Mouse (Mus musculus): ENCODE measurements around the gene Il23r.
"Not testable (repeated sequence)": the region's sequence is repeated elsewhere in the genome, so short reads cannot be mapped to it uniquely, and the experiment has no call there.

Gene Il23r

DNA sequence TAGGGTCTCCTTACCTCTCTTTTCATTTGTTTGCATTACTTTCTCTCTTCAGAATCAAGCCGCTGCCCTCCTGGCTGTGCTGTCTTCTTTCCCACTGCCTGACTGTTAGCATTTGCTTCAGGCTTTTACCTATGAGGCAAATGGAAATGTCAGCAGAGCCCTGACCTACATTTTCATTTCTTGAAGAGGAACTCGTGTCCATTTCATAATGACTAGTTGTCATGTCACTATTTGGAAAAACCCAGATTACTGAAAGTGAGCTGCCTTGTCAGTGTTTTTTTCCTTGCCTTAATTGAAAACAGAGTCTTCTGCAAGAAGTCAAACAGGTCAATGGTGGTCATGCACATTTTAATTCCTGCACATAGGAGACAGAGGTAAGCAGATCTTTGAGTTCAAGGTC is at the start of gene Il23r:
Gene Il23r, minus strand, starts transcription at position 101 of the 400 bp plus-strand sequence.
- DNase-seq (ENCODE audit: low read depth), result no peak

DNA sequence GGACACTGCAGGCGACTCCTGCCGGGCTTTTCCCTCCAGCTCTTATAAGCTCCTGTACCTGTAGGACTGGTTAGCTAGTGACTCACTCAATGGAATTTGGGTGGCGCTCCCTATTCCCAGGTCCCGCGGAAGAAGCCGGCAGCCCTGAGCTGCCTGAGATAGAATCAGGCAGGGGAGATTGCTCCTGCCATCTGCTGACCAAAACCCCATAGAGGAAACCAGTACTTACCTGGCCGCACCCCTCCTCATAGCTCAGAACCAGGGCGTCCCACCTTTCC is 44.1 kb upstream of the Il23r start, which contains the start of gene Tacstd2:
Gene Tacstd2, minus strand, starts transcription at position 20 of the 278 bp plus-strand sequence.
- DNase-seq (ENCODE audit: low read depth), result no peak

DNA sequence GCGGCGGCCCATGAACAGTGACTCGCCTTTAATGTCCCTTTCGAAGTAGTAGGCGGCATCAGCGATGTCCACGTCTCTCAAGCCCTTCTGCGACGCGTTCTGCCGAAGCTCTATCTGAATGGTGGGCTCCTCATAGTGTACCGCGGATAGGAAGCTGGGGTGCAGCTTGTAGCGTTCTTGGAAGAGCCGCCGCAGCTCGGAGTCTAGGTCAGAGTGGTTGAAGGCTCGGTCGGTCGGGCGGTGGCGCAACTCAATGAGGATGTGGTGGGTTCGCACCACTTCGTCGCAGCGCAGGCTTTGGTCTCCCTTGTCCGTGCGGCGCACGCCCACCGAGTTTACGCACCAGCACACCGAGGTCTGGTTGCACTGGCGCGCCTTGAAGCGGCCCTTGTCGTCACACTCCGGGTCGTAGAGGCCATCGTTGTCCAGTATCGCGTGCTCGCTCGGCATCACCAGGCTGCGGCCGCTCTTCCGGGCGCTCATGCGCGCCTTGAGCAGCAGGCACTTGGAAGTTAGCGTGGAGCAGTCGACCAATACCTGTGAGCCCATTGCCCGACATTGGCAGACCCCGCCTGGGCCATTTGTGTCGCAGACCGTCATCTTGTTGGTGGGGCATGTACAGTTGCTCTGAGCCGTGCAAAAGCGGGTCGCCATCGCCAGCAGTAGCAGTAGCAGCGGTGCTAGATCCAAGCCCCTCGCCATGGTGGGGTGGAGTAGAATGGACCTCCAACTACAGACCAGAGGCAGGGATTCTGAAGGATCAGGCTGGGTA is 43.5 kb upstream of the Il23r start:
- peak; percentile 38 for DNase-seq (ENCODE audit: low read depth)

DNA sequence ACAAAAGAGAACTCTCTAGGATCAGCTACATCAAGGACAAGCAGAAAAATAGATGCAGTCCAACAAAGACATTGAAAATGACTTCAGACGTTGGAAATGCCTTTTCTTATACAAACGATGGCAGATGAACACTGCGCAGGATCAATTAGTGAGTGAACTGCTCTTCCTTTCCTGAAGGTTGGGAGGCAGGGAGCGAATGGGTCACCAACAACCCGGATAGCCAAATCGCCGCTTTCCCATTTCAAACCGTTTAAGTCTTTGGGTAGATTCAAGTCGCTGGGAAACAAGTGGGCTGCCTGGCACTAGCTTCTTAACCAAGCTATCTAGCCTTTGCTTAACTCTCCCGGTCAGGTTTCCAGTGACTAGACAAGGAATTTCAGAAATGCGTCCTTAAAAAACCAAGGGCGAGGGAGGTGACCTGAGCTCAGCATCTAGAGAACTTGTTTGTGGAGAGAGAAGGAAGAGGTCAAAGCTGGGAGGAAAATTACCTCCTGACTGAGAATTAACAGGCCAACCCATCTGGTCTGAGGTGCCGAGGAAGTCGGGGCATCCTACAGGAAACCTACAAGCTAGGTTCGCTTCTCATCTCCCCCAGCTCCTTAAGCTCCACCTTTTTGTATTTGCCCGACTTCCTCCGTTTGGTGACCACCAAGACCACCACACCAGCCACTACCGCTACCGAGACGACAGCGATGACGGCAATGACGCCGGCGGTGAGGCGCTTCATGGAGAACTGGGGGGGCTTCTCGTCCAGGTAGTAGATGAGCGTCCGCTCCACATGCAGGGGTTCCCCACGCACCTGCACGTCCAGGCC is 42.7 kb upstream of the Il23r start:
- peak; percentile 25 for DNase-seq (ENCODE audit: low read depth)

- peak; percentile 52 for DNase-seq (ENCODE audit: low read depth)
Measured at GRCm38 (mm10) chr6:67532665-67533440, 41.2 kb upstream of the Il23r start.

- DNase-seq (ENCODE audit: low read depth), result peak; percentile 49
Measured at GRCm38 (mm10) chr6:67531822-67532162, 40.1 kb upstream of the Il23r start.

GRCm38 (mm10) chr6:67530992-67531821 is 39.6 kb upstream of the Il23r start:
- DNase-seq (ENCODE audit: low read depth), result peak; percentile 53

DNA sequence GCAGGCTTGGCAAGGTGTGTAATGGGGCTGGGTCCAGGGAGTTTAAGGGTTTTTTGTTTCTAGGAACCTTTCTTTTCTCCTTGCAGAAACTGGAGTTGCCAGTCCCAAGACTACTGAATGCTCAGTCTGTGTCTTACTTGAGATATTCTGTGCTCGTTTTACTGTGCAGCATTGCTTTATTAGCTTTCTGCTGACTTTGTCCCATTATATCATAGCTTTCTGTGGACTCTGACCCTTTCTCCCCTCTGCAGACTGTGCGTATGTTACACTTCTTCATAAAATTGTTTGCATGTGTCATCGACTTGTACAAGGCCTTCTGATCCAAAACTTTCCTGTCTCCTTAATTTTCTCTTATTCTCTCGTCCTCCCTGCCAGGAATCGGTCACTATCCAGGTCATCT is 34.7 kb upstream of the Il23r start:
- no peak for DNase-seq (ENCODE audit: low read depth)

- DNase-seq (ENCODE audit: low read depth), result peak; percentile 58
Measured at GRCm38 (mm10) chr6:67510752-67511151, 19.1 kb upstream of the Il23r start.

GRCm38 (mm10) chr6:67501938-67502337 is 10.3 kb upstream of the Il23r start:
- not testable (repeated sequence) for DNase-seq (ENCODE audit: low read depth)

DNA sequence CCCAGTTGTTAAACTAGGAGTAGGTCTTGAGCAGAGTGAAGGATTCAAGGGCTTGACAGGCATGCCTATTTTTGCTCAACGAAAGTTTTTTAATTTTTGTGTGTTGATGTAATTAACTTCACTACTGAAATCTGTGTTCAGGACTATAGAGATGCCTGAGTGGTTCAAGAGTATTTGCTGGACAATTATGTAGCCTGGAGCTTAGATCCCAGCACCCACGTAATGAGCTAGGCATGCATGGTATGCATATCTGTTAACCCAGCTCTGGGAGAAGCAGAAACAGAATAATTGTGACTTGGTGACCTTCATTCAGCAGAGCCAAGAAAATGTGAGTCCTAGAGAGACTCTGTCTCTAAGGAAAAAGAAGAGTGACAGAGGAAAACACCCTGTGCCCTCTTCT is 10.6 kb downstream of the Il23r start:
- no peak for DNase-seq (ENCODE audit: low read depth)

GRCm38 (mm10) chr6:67471242-67471641 is 20.4 kb downstream of the Il23r start:
- no peak for DNase-seq (ENCODE audit: low read depth)

GRCm38 (mm10) chr6:67459424-67459823 is 32.2 kb downstream of the Il23r start:
- no peak for DNase-seq (ENCODE audit: low read depth)

GRCm38 (mm10) chr6:67451330-67451729 is 40.3 kb downstream of the Il23r start:
- DNase-seq (ENCODE audit: low read depth), result peak; percentile 56

- DNase-seq (ENCODE audit: low read depth), result peak; percentile 13
Measured at GRCm38 (mm10) chr6:67445866-67446265, 45.8 kb downstream of the Il23r start.

- DNase-seq (ENCODE audit: low read depth), result no peak
Measured at GRCm38 (mm10) chr6:67443124-67443523, 48.5 kb downstream of the Il23r start.

DNA sequence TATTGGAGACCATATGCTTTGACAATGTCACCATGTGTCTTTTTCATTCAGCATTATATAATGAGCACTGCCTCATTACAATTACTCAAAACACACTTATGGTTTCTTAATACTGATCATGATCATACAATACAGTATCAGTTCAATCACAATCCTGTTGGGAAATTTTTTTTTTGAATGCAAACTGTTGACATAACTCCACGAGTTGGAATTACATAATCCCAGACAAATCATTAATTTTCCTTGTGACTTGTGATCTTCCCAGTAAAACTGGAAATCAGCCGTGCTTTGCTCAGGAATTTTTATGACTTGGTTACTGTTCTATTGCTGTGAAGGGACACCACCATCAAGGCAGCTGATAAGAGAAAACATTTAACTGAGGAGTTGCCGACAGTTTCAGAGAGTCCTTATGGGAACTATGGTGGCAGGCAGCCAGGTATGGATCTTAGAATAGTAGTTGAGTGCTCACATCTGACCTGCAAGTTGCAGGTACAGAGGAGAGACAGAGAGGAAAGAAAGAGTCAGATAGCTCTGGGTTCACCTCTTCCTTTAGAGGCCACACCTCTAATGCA is 53.8 kb downstream of the Il23r start:
- no peak for DNase-seq (ENCODE audit: low read depth)

DNA sequence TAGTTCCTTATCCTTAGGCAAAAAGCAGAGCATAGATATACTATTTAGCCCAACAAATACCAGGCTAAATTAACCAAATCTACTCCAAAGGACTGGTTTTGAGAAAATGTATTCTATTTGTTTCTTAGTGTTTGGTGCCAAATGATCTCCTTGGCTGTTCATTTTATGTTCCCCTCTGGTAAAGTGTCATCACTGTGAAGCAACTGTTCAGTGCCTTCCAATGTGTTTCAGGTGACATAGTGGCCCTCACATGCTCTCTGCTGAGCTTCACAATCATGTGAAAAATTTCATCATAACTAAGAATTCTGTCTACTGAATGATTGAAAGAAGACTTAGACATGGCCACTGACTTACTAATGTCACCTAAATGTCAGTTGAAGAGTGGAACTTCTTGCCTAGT is 54.6 kb downstream of the Il23r start:
- DNase-seq (ENCODE audit: low read depth), result no peak

- no peak for DNase-seq (ENCODE audit: low read depth)
Measured at GRCm38 (mm10) chr6:67436295-67436694, 55.4 kb downstream of the Il23r start.

DNA sequence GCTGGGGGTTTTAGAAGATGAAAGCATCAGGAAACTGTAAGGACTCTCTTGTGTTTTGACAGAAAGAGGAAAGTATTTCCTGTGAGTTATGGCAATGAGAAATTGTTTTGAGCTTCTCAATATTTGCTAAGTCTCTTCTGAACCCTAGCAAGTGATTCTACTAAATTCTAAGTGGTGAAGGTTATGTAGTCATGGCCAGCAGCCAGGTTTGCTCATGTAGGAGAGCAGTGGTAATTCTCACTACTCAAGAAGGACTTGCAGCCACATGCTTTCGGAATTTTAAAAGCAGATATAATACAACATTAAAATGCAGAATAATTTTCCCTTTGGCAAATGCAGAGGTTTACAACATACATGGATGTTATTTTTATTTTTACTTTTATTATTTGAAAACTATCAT is 55.9 kb downstream of the Il23r start:
- DNase-seq (ENCODE audit: low read depth), result no peak

DNA sequence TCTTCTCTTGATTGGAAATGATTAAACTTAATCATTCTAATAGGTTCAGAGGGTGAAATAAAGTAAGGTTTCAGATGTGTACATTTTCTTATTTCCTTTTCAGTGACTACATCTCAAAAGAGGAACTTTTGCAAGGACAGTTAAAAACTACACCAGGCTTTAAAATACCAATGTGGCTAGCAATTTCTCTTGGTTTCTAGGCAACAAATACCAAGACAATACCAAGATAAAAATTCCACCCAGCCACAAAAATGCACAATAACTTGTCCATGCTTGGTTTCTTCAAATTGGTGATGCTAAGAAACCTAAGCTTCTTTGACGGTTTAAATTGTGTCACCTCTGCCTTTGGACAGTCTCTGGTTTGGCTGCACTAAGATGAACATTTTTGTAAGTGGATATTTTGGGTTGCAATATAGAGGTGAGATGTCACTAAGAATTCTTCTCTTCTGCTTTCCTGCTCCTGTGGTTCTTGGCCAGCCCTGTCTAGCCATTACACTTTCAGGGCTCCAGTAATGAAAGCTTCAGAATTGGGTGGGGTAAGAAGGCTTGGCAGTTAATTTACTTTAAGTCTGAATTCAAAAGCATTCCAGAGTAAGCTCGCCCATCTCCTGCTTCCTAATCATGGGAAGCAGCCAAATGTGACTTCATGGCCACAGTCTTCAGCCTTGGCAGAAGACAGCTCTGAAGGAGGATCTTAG is 56.8 kb downstream of the Il23r start:
- DNase-seq (ENCODE audit: low read depth), result no peak
